Mouse (Mus musculus) midbrain, embryonic 15.5 days (tissue): ENCODE data around the gene Upk2. TPM values are rescaled to one million over a fixed set of nuclear protein-coding genes. Genes with fewer than 3 reads are reported as not detected.

Source experiments
- ATAC-seq: fragments of 200-750 bp; cut with Nextera tagmentation; replicated peaks from 2 replicates; pipeline ENCODE4 v1.8.0; 2017; ENCODE audit warnings: moderate TSS enrichment
- H3K27ac ChIP-seq: fragments of 300-500 bp; sonication (generic); 2 replicates; pipeline ENCODE4 v1.5.1; 2015; ENCODE audit warnings: mild to moderate bottlenecking, inconsistent platforms
- H3K27me3 ChIP-seq: fragments of 300-500 bp; sonication (generic); replicated peaks from 2 replicates; pipeline ENCODE4 v1.6.1; 2015; ENCODE audit warnings: inconsistent platforms
- H3K36me3 ChIP-seq: fragments of 300-500 bp; sonication (generic); replicated peaks from 2 replicates; pipeline ENCODE4 v1.6.1; 2015; ENCODE audit warnings: inconsistent platforms
- H3K4me1 ChIP-seq: fragments of 300-500 bp; sonication (generic); 2 replicates; pipeline ENCODE4 v1.6.1; 2015; ENCODE audit warnings: inconsistent platforms
- H3K4me2 ChIP-seq: fragments of 300-500 bp; sonication (generic); 2 replicates; pipeline ENCODE4 v1.6.1; 2015; ENCODE audit warnings: inconsistent platforms, mild to moderate bottlenecking, moderate library complexity
- H3K4me3 ChIP-seq: fragments of 300-500 bp; sonication (generic); 2 replicates; pipeline ENCODE4 v1.5.1; 2015; ENCODE audit warnings: mild to moderate bottlenecking, inconsistent platforms
- H3K9ac ChIP-seq: fragments of 300-500 bp; sonication (generic); 2 replicates; pipeline ENCODE4 v1.6.1; 2015; ENCODE audit warnings: mild to moderate bottlenecking, inconsistent platforms
- H3K9me3 ChIP-seq: fragments of 300-500 bp; sonication (generic); 2 replicates; pipeline ENCODE4 v1.6.1; 2016; ENCODE audit warnings: inconsistent platforms
- WGBS: fragments of 180-500 bp; shearing (Covaris S2); methylation state at CpG from one replicate; pipeline ENCODE4 v1.1.7; 2015; ENCODE audit warnings: mixed read lengths; 5-methylcytosine and 5-hydroxymethylcytosine counted together
- polyA plus RNA-seq: library from polyadenylated mRNA; unstranded; fragments of >200 nt; fragmentation: Nextera tagmentation; extraction: Ambion mirVana; gene quantifications from 2 replicates; pipeline ENCODE4 v1.2.1, GENCODE M21; 2015

Gene Upk2
- polyA plus RNA-seq, 1 experiment from 2014 or later = not detected

DNA sequence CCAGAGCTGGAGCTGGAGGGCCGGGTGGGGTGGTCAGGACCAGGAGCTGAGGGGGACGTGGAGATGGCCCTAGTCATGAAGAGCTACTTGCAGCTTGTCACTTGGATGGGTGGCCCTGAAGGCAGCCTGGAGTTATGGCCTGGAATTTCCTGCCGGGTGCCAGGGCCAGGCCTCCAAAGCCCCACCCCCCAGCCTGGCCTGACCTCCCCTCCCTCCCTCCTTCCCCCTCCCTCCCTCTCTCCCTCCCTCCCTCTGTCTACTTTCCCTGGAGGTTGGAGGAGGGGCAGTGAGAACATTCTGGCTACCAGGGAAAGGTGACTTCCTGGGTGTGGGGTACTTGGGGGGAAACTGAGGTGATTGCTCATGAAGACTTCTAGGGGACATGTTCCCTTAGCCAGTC is 31.6 kb upstream of the Upk2 start:
- H3K36me3 ChIP-seq = no peaks in the 10 kb centered on the region
- H3K4me3 ChIP-seq = peak overlapping the region; percentile 84
- H3K4me2 ChIP-seq = peak overlapping the region; percentile 93
- H3K9ac ChIP-seq = peak overlapping the region; percentile 97
- 0 out of 2 replicates have a peak overlapping the region, but pooled peaks have one; percentile 76 for H3K27ac ChIP-seq
- peaks cover 85% of the 10 kb centered on the region for H3K4me1 ChIP-seq
- H3K27me3 ChIP-seq = no peaks in the 10 kb centered on the region
- WGBS = 7% methylated on average over 3 of the region's 3 CpGs
- no peak for ATAC-seq
- H3K9me3 ChIP-seq = no peaks in the 10 kb centered on the region

- no peaks in the 10 kb centered on the region for H3K9me3 ChIP-seq
- no peak for ATAC-seq
- no peaks in the 10 kb centered on the region for H3K36me3 ChIP-seq
- H3K4me1 ChIP-seq = peaks cover 82% of the 10 kb centered on the region
- 32% methylated on average over 14 of the region's 14 CpGs for WGBS
- H3K4me3 ChIP-seq = peak overlapping the region; percentile 84
- peak overlapping the region; percentile 93 for H3K4me2 ChIP-seq
- H3K9ac ChIP-seq = peak overlapping the region; percentile 97
- no peaks in the 10 kb centered on the region for H3K27me3 ChIP-seq
- no peak overlapping the region for H3K27ac ChIP-seq
Observed at GRCm38 (mm10) chr9:44485516-44486161, 30.9 kb upstream of the Upk2 start.

DNA sequence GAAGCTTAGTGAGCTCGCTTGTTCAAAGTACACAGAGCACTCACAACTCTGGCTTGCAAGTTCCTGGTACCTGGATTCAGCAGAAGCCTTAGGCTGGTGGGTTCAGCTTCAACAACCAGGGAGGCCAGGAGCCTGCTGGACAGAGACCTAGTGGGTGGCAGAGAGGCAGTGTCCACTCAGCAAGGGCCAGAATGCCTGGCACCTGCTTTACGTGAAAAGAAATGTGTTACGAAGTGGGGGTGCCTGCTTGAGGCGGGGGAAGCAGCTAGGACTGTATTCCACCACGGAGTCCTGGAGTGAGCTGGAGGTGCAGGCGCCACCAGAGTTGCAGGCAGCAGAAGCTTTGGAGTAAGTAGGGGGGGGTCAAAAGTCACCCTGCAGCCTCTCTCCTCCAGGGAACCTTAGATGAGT is 30.3 kb upstream of the Upk2 start:
- H3K4me3 ChIP-seq = peak overlapping the region; percentile 84
- WGBS = 42% methylated on average over 6 of the region's 6 CpGs
- peaks cover 80% of the 10 kb centered on the region for H3K4me1 ChIP-seq
- no peak overlapping the region for H3K27ac ChIP-seq
- peak overlapping the region; percentile 93 for H3K4me2 ChIP-seq
- no peaks in the 10 kb centered on the region for H3K27me3 ChIP-seq
- no peak for ATAC-seq
- no peaks in the 10 kb centered on the region for H3K36me3 ChIP-seq
- no peaks in the 10 kb centered on the region for H3K9me3 ChIP-seq
- H3K9ac ChIP-seq = peak overlapping the region; percentile 97

DNA sequence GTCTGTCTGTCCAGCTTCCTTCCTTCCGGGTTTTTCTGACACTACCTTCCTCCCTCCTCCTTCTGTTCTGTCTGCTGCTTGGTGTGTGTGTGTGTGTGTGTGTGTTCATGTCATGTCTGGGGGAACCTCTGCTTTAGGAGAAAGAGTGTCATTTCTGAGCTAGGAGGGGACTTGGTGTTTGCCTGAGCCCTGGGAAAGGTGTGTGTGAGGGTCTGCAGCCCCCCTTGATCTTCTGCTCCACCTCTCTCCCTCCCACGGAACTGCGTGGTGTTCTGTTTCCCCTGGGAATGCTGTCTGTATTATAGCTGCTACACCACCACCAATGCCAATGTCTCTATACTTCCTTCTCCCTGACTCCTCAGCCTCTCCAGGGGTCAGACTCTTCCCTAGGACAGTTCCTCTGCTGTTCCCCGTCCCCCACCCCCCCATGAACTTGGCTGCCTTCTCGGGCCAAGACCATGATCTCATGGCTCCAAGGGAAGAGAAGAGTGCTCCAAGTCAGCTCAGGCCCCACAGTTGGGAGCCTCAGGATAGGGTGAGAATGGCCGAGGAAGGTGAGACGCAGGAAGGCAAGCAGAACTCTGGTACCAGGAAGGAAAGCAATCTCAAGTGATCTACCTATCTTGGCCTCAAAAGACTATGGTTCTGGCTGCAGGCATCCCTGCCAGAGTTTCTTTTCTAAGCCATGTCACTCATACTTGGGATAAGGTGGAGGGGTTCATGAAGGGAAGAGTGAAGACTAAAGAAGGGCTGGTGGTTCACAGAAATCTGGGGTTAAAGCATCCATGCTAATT is 29.7 kb upstream of the Upk2 start:
- H3K9ac ChIP-seq = peak overlapping the region; percentile 97
- no peak for ATAC-seq
- 0 out of 2 replicates have a peak overlapping the region, but pooled peaks have one; percentile 98 for H3K27ac ChIP-seq
- 24% methylated on average over 7 of the region's 7 CpGs for WGBS
- no peaks in the 10 kb centered on the region for H3K9me3 ChIP-seq
- no peaks in the 10 kb centered on the region for H3K36me3 ChIP-seq
- peak overlapping the region; percentile 84 for H3K4me3 ChIP-seq
- H3K4me2 ChIP-seq = peak overlapping the region; percentile 93
- H3K27me3 ChIP-seq = no peaks in the 10 kb centered on the region
- H3K4me1 ChIP-seq = peaks cover 79% of the 10 kb centered on the region

DNA sequence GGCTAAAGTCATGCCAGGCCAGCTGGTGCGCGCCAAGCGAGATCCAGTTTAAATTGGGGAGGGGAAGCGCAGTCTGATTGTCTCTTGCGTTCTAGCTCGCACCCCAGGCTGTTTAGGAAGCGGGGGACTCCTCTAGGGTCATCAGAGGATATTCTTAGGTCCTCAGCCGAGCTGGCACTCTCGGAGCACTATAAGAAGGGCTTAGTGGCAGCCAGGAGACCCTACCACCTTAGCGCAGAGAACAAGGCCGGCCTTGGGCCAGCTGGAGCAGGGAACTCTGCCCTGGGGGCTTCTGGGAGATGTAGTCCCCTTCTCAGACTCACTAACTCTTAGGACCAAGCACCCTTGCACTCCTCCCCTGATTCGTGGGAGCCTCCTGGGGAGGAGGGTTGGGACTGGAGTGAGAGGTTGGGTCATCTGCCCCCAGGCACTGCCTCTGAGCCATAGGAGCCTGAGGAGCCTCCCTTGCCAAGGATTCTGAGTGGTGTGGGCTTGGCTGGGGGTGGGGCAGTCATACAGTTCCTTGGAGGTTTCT is 28.8 kb upstream of the Upk2 start:
- Histone ChIP-seq H3K36me3 (no peaks in the 10 kb centered on the region), H3K4me2 (peak overlapping the region; percentile 93), H3K27ac (peak overlapping the region; percentile 98), H3K4me3 (peak overlapping the region; percentile 84), H3K9ac (peak overlapping the region; percentile 97), H3K27me3 (no peaks in the 10 kb centered on the region), H3K9me3 (no peaks in the 10 kb centered on the region), H3K4me1 (peaks cover 69% of the 10 kb centered on the region)
- ATAC-seq = no peak
- 0% methylated on average over 12 of the region's 12 CpGs for WGBS

DNA sequence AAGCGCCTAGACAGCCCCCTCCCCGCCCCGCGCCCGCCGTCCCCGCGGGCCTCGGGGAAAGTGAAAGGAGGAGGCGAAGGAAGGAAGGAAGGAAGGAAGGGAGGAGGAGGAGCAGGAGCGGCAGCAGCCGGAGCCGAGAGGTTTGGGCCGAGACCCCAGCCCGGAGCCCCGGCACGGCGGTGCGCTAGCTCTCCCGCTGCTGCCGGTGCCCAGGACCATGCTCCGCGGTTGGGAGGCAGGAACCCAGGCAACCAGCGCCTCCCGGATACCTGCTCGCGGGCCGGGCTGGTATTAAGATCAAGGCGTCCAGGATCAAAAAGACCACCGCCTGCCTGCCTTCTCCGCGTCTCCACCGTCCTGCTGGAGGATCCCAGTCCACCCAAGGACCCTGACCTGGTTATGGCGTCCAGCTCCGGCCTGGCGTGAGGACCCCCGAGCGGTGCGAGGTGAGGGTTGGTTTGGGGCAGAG is 28.3 kb upstream of the Upk2 start:
- Histone ChIP-seq H3K36me3 (no peaks in the 10 kb centered on the region), H3K27me3 (no peaks in the 10 kb centered on the region), H3K9ac (peak overlapping the region; percentile 97), H3K4me3 (peak overlapping the region; percentile 84), H3K4me1 (peaks cover 67% of the 10 kb centered on the region), H3K27ac (peak overlapping the region; percentile 98), H3K9me3 (no peaks in the 10 kb centered on the region), H3K4me2 (peak overlapping the region; percentile 93)
- ATAC-seq = no peak
- 0% methylated on average over 36 of the region's 39 CpGs for WGBS

- H3K4me1 ChIP-seq = peaks cover 67% of the 10 kb centered on the region
- ATAC-seq = peak; percentile 45
- peak within 1 kb of the TSS; percentile 93 for H3K4me2 ChIP-seq
- H3K27me3 ChIP-seq = no peaks in the 10 kb centered on the region
- under 1% methylated on average over 31 of the region's 31 CpGs for WGBS
- peak within 1 kb of the TSS; percentile 84 for H3K4me3 ChIP-seq
- H3K9ac ChIP-seq = peak within 1 kb of the TSS; percentile 97
- H3K36me3 ChIP-seq = no peaks in the 10 kb centered on the region
- no peaks in the 10 kb centered on the region for H3K9me3 ChIP-seq
- peak within 1 kb of the TSS; percentile 98 for H3K27ac ChIP-seq
Observed at GRCm38 (mm10) chr9:44482552-44482951, 27.8 kb upstream of the Upk2 start, which contains the start of gene Bcl9l. Gene Bcl9l (plus strand): TSS chr9:44482825.

GRCm38 (mm10) chr9:44482112-44482511 is 27.3 kb upstream of the Upk2 start:
- no peak for ATAC-seq
- Histone ChIP-seq H3K27ac (peak overlapping the region; percentile 98), H3K4me3 (peak overlapping the region; percentile 84), H3K4me1 (peaks cover 67% of the 10 kb centered on the region), H3K4me2 (peak overlapping the region; percentile 93), H3K9ac (peak overlapping the region; percentile 97), H3K9me3 (no peaks in the 10 kb centered on the region), H3K27me3 (no peaks in the 10 kb centered on the region), H3K36me3 (no peaks in the 10 kb centered on the region)
- 12% methylated on average over 3 of the region's 3 CpGs for WGBS

DNA sequence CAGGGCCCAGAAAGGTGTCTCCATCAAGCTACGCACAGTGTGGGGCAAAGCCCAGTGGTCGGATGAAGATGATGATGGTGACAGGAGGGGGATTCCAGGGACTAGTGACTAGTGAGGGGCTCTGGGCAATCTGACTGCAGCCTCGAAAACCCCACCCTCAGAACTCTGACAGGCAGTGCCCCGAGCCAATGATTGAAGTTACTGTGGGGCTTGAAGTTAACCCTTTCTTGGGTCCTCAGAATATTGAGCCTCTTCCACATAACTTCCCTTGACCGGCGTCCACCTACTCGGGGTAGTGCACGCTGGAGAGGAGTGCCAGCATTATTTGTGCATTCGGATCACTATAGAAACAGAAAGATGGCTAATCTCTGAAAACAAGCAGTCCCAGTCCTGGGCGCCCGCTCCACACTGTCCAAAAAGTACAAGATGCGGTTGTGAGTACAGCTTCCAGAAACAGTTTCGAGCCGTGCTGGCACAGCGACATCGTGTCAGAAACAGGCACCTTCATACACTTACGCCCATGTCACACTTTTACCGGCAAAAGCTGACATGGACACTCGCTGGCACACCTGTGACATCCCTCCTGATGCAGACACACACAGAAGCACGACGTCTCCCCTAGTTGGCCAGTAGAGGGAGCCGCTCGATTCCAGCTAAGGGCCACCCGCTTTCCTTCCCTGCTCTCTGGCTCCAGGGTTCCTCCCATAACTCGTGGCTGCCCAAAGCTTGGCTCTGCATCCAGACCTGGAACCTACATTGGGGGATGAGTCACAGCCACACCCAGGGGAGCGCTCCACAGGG is 25.1 kb upstream of the Upk2 start:
- Histone ChIP-seq H3K9ac (peak overlapping the region; percentile 98), H3K4me2 (peak overlapping the region; percentile 97), H3K4me3 (peak overlapping the region; percentile 97), H3K4me1 (peaks cover 45% of the 10 kb centered on the region), H3K27me3 (no peaks in the 10 kb centered on the region), H3K36me3 (no peaks in the 10 kb centered on the region), H3K9me3 (no peaks in the 10 kb centered on the region), H3K27ac (peak overlapping the region; percentile 99)
- under 1% methylated on average over 26 of the region's 26 CpGs for WGBS
- ATAC-seq = peak; percentile 72

GRCm38 (mm10) chr9:44478959-44479605 is 24.3 kb upstream of the Upk2 start:
- peak overlapping the region; percentile 99 for H3K27ac ChIP-seq
- no peaks in the 10 kb centered on the region for H3K9me3 ChIP-seq
- H3K4me1 ChIP-seq = peaks cover 38% of the 10 kb centered on the region
- peak; percentile 57 for ATAC-seq
- peak overlapping the region; percentile 98 for H3K9ac ChIP-seq
- no peaks in the 10 kb centered on the region for H3K27me3 ChIP-seq
- H3K4me2 ChIP-seq = peak overlapping the region; percentile 97
- H3K36me3 ChIP-seq = no peaks in the 10 kb centered on the region
- under 1% methylated on average over 29 of the region's 29 CpGs for WGBS
- peak overlapping the region; percentile 97 for H3K4me3 ChIP-seq

GRCm38 (mm10) chr9:44478229-44478921 is 23.6 kb upstream of the Upk2 start:
- peaks cover 33% of the 10 kb centered on the region for H3K4me1 ChIP-seq
- WGBS = under 1% methylated on average over 24 of the region's 27 CpGs

More at GRCm38 (mm10) chr9:44478229-44478921, 23.6 kb upstream of the Upk2 start:
- Histone ChIP-seq H3K4me3 (peak overlapping the region; percentile 97), H3K27me3 (no peaks in the 10 kb centered on the region), H3K4me2 (peak overlapping the region; percentile 97), H3K9me3 (no peaks in the 10 kb centered on the region), H3K36me3 (no peaks in the 10 kb centered on the region), H3K27ac (peak overlapping the region; percentile 99), H3K9ac (peak overlapping the region; percentile 98)
- ATAC-seq = peak; percentile 53
